19 mouse cellular contexts compared by ENCODE assay signal in the genomic region with DNA sequence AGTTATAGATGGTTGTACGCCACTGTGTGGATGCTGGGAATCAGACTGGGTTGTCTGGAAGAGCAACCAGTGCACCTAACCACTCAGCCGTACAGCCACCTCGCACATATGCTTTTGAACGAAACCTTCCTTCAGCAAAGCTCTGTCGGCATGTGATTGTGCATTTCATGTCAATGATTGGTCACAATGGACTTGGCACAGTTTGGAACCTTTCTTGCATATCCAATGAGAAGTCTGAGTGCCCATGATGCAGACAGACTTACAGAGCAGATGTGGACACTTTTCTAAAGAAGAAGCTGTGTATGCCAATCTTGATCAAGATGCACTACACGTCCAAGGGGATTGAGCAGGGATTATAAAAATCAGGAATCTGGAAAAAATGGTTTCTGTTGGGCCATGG.
DNase-seq lines count a peak whose midpoint lies in the region; ATAC-seq and TF ChIP-seq lines count a peak whose summit lies in the region.
"Had no signal": no experiment of that assay in that cellular context is flagged by ENCODE, and none has a peak within 500 bp of the region (broad histone marks: within the 10 kb centered on the region; RNA-seq: fewer than 3 reads in every experiment).

No protein-coding gene starts in this region.

- H3K36me3 ChIP-seq in kidney, adult 2 months (ENCODE audit: control insufficient read depth, insufficient read depth, low read length): no peaks in the 10 kb centered on the region
- no peaks in the 10 kb centered on the region for H3K36me3 ChIP-seq in kidney, embryonic 15.5 days
- no peaks in the 10 kb centered on the region for H3K36me3 ChIP-seq in midbrain, embryonic 13.5 days
- no peaks in the 10 kb centered on the region for H3K36me3 ChIP-seq in midbrain, postnatal 0 days (ENCODE audit: insufficient read depth, low read length)
- no peaks in the 10 kb centered on the region for H3K36me3 ChIP-seq in hindbrain, embryonic 13.5 days
- H3K36me3 ChIP-seq in hindbrain, embryonic 15.5 days: no peaks in the 10 kb centered on the region
- H3K36me3 ChIP-seq: embryonic facial prominence, embryonic 13.5 days; forebrain, embryonic 12.5 days; heart, embryonic 10.5 days had no signal

- no peaks in the 10 kb centered on the region for H3K9me3 ChIP-seq in kidney, embryonic 15.5 days (replicated peaks)
- no peaks in the 10 kb centered on the region for H3K9me3 ChIP-seq in midbrain, embryonic 13.5 days
- no peaks in the 10 kb centered on the region for H3K9me3 ChIP-seq in midbrain, postnatal 0 days (ENCODE audit: low read length)
- H3K9me3 ChIP-seq in hindbrain, embryonic 13.5 days: no peaks in the 10 kb centered on the region
- H3K9me3 ChIP-seq in hindbrain, embryonic 15.5 days: no peaks in the 10 kb centered on the region
- H3K9me3 ChIP-seq: embryonic facial prominence, embryonic 13.5 days; forebrain, embryonic 12.5 days; heart, embryonic 10.5 days had no signal

- H3K27ac ChIP-seq in kidney, adult 2 months (ENCODE audit: insufficient read depth, low read depth, low read length): peak overlapping the region; percentile 42; the same call in 1 of the 2 replicates
- no peak overlapping the region for H3K27ac ChIP-seq in kidney, embryonic 15.5 days
- H3K27ac ChIP-seq in midbrain, embryonic 13.5 days: 0 out of 2 replicates have a peak overlapping the region, but pooled peaks have one; percentile 40
- H3K27ac ChIP-seq in midbrain, postnatal 0 days (ENCODE audit: low read depth, low read length): no peak overlapping the region
- peak overlapping the region; percentile 49 for H3K27ac ChIP-seq in hindbrain, embryonic 13.5 days
- H3K27ac ChIP-seq in hindbrain, embryonic 15.5 days (replicated peaks): 0 out of 2 replicates have a peak overlapping the region, but pooled peaks have one; percentile 28
- H3K27ac ChIP-seq: embryonic facial prominence, embryonic 13.5 days; forebrain, embryonic 12.5 days; heart, embryonic 10.5 days had no signal

- TF ChIP-seq POLR2A in kidney, adult 2 months (IDR thresholded peaks at IDR 0.05; ENCODE audit: low read depth, low read length): no peak

- no peaks in the 10 kb centered on the region for H3K27me3 ChIP-seq in kidney, adult 2 months (replicated peaks; ENCODE audit: control insufficient read depth, insufficient read depth, low read length)
- H3K27me3 ChIP-seq in kidney, embryonic 15.5 days: no peaks in the 10 kb centered on the region
- no peaks in the 10 kb centered on the region for H3K27me3 ChIP-seq in midbrain, embryonic 13.5 days
- H3K27me3 ChIP-seq in midbrain, postnatal 0 days (ENCODE audit: insufficient read depth, low read length): no peaks in the 10 kb centered on the region
- no peaks in the 10 kb centered on the region for H3K27me3 ChIP-seq in hindbrain, embryonic 13.5 days
- H3K27me3 ChIP-seq in hindbrain, embryonic 15.5 days: no peaks in the 10 kb centered on the region
- H3K27me3 ChIP-seq: embryonic facial prominence, embryonic 13.5 days; forebrain, embryonic 12.5 days had no signal

- H3K4me2 ChIP-seq in kidney, embryonic 15.5 days: no peak overlapping the region
- no peak overlapping the region for H3K4me2 ChIP-seq in midbrain, embryonic 13.5 days (replicated peaks)
- no peak overlapping the region for H3K4me2 ChIP-seq in midbrain, postnatal 0 days (ENCODE audit: low read depth, low read length, poor library complexity, severe bottlenecking)
- no peak overlapping the region for H3K4me2 ChIP-seq in hindbrain, embryonic 13.5 days
- H3K4me2 ChIP-seq in hindbrain, embryonic 15.5 days: no peak overlapping the region
- H3K4me2 ChIP-seq: embryonic facial prominence, embryonic 13.5 days; forebrain, embryonic 12.5 days had no signal

- intact Hi-C loops in left cerebral cortex, postnatal 14 days (cut with DNase I): no loop called here

- no peak for TF ChIP-seq CTCF in kidney, adult 2 months (conservative IDR thresholded peaks at IDR 0.05; ENCODE audit: insufficient read depth, insufficient read length, low read depth, low read length)
- no peak for TF ChIP-seq CTCF in midbrain, postnatal 0 days (IDR thresholded peaks at IDR 0.05)

- WGBS in kidney, adult 2 months: 46% methylated on average over 6 of the region's 6 CpGs
- 81% methylated on average over 6 of the region's 6 CpGs for WGBS in kidney, embryonic 15.5 days
- WGBS in midbrain, embryonic 13.5 days: 76% methylated on average over 6 of the region's 6 CpGs
- 74% methylated on average over 6 of the region's 6 CpGs for WGBS in midbrain, postnatal 0 days
- WGBS in hindbrain, embryonic 13.5 days: 83% methylated on average over 6 of the region's 6 CpGs
- 78% methylated on average over 6 of the region's 6 CpGs for WGBS in hindbrain, embryonic 15.5 days

- peak; percentile 62 for DNase-seq in kidney, adult 2 months
- DNase-seq in midbrain, postnatal 0 days (ENCODE audit: low spot score): no peak
- DNase-seq in left cerebral cortex, postnatal 14 days (ENCODE audit: low spot score in 2 of 2): no peak
- DNase-seq: adrenal gland, adult 2 months; adrenal gland, postnatal 25 days; cerebellum, adult 18-20 months; cerebellum, adult 9-11 months; cerebellum, postnatal 36 days; gastrocnemius, postnatal 10 days; heart, adult 18-20 months; heart, postnatal 10 days had no signal

- no peak for ATAC-seq in kidney, embryonic 15.5 days (replicated peaks; ENCODE audit: low FRiP score)
- no peak for ATAC-seq in midbrain, embryonic 13.5 days
- no peak for ATAC-seq in midbrain, postnatal 0 days (ENCODE audit: low FRiP score)
- ATAC-seq in hindbrain, embryonic 13.5 days (ENCODE audit: low FRiP score): no peak
- ATAC-seq in hindbrain, embryonic 15.5 days (ENCODE audit: low FRiP score, low read depth): no peak
- ATAC-seq: forebrain, embryonic 16.5 days had no signal

- peaks cover 18% of the 10 kb centered on the region for H3K4me1 ChIP-seq in kidney, adult 2 months (ENCODE audit: control insufficient read depth, insufficient read depth, low read length)
- H3K4me1 ChIP-seq in kidney, embryonic 15.5 days: 0 out of 2 replicates have a peak, but pooled peaks cover 2% of the 10 kb centered on the region
- H3K4me1 ChIP-seq in midbrain, embryonic 13.5 days (replicated peaks): peaks cover 22% of the 10 kb centered on the region
- H3K4me1 ChIP-seq in midbrain, postnatal 0 days (ENCODE audit: insufficient read depth, low read length): peaks cover 6% of the 10 kb centered on the region; the same call in 1 of the 2 replicates
- H3K4me1 ChIP-seq in hindbrain, embryonic 13.5 days (replicated peaks): peaks cover 25% of the 10 kb centered on the region
- peaks cover 12% of the 10 kb centered on the region for H3K4me1 ChIP-seq in hindbrain, embryonic 15.5 days (replicated peaks)

- no peak overlapping the region for H3K9ac ChIP-seq in kidney, embryonic 15.5 days
- no peak overlapping the region for H3K9ac ChIP-seq in midbrain, embryonic 13.5 days (replicated peaks)
- no peak overlapping the region for H3K9ac ChIP-seq in midbrain, postnatal 0 days (replicated peaks; ENCODE audit: low read length, poor library complexity, severe bottlenecking)
- no peak overlapping the region for H3K9ac ChIP-seq in hindbrain, embryonic 13.5 days
- no peak overlapping the region for H3K9ac ChIP-seq in hindbrain, embryonic 15.5 days
- H3K9ac ChIP-seq: embryonic facial prominence, embryonic 13.5 days; forebrain, embryonic 12.5 days had no signal

- no peak overlapping the region for H3K4me3 ChIP-seq in kidney, adult 2 months (ENCODE audit: insufficient read depth, low read depth, low read length)
- no peak overlapping the region for H3K4me3 ChIP-seq in kidney, embryonic 15.5 days (replicated peaks)
- H3K4me3 ChIP-seq in midbrain, embryonic 13.5 days (replicated peaks): no peak overlapping the region
- H3K4me3 ChIP-seq in midbrain, postnatal 0 days (ENCODE audit: low read depth, low read length): no peak overlapping the region
- no peak overlapping the region for H3K4me3 ChIP-seq in hindbrain, embryonic 13.5 days
- H3K4me3 ChIP-seq in hindbrain, embryonic 15.5 days: no peak overlapping the region
- H3K4me3 ChIP-seq: embryonic facial prominence, embryonic 13.5 days; forebrain, embryonic 12.5 days; heart, embryonic 10.5 days had no signal

Comparison
In these comparisons a context has a peak if more than half of its experiments do, and no peak if none do; other contexts are left out.
1. H3K27ac ChIP-seq: peak in kidney, adult 2 months (single experiment), midbrain, embryonic 13.5 days (single experiment), hindbrain, embryonic 13.5 days (single experiment) and hindbrain, embryonic 15.5 days (single experiment); none in kidney, embryonic 15.5 days (single experiment) and midbrain, postnatal 0 days (single experiment).